ENCODE assay signal across 10 mouse cellular contexts in the genomic region with DNA sequence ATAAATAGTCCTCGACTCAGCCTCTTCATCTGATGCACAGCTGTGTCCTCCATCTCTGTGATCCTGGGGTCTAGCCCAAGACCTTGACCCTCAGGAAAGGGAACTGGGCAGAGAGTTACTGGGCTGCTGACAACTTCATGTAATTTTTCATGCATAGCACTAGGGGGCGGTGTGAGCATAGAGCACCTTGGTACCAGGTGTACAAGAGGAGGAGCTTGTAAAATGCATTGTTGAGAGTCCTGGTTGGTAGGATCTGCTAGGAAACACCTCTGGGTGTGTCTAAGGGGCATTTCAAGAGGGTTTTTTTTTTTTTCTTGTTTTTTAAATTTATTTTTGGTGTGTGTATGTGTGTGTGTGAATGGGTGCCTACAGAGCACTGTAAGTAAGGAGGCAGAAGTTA.
DNase-seq lines count a peak whose midpoint lies in the region; ATAC-seq and TF ChIP-seq lines count a peak whose summit lies in the region.
"Had no signal": no experiment of that assay in that cellular context is flagged by ENCODE, and none has a peak within 500 bp of the region (broad histone marks: within the 10 kb centered on the region; RNA-seq: fewer than 3 reads in every experiment).

No protein-coding gene starts in this region.

- peaks cover 8% of the 10 kb centered on the region for H3K27me3 ChIP-seq in G1E (ENCODE audit: insufficient read depth, low read length)
- no peaks in the 10 kb centered on the region for H3K27me3 ChIP-seq in embryonic facial prominence, embryonic 10.5 days (replicated peaks; ENCODE audit: low read depth, poor library complexity, severe bottlenecking)
- H3K27me3 ChIP-seq: liver, embryonic 15.5 days; stomach, embryonic 15.5 days had no signal

- no peak for ATAC-seq in G1E (ENCODE audit: extremely low read depth, insufficient number of reproducible peaks, low FRiP score, poor library complexity, severe bottlenecking)

- DNase-seq in kidney, postnatal 10 days = peak; percentile 30
- DNase-seq in kidney, adult 9 months = no peak
- peak; percentile 5 to 11 for DNase-seq in B cell, adult 2 months
- no peak for DNase-seq in G1E (ENCODE audit: low spot score)
- peak; percentile 37 for DNase-seq in embryonic facial prominence, embryonic 10.5 days (ENCODE audit: low spot score)
- peak; percentile 47 for DNase-seq in retina, adult 2 months (ENCODE audit: low read depth, low spot score)
- DNase-seq in layer of hippocampus, adult 11-12 months (ENCODE audit: low spot score) = no peak
- DNase-seq in urinary bladder, adult 18-20 months (ENCODE audit: low spot score in 2 of 2) = no peak

- H3K36me3 ChIP-seq in G1E (replicated peaks) = no peaks in the 10 kb centered on the region
- no peaks in the 10 kb centered on the region for H3K36me3 ChIP-seq in embryonic facial prominence, embryonic 10.5 days (replicated peaks)
- H3K36me3 ChIP-seq: liver, embryonic 15.5 days; stomach, embryonic 15.5 days had no signal

- peak; percentile 38; the same call in 1 of the 2 replicates for TF ChIP-seq CTCF in G1E (IDR thresholded peaks at IDR 0.05; ENCODE audit: low read depth, low read length)

- no peaks in the 10 kb centered on the region for H3K4me1 ChIP-seq in G1E (ENCODE audit: insufficient read depth, low read depth, low read length)
- peaks cover 6% of the 10 kb centered on the region for H3K4me1 ChIP-seq in embryonic facial prominence, embryonic 10.5 days
- H3K4me1 ChIP-seq: liver, embryonic 15.5 days; stomach, embryonic 15.5 days had no signal

- H3K27ac ChIP-seq in embryonic facial prominence, embryonic 10.5 days (replicated peaks) = no peak overlapping the region
- H3K27ac ChIP-seq: liver, embryonic 15.5 days; stomach, embryonic 15.5 days had no signal

- no peak overlapping the region for H3K4me3 ChIP-seq in G1E (ENCODE audit: low read depth, low read length)
- no peak overlapping the region for H3K4me3 ChIP-seq in embryonic facial prominence, embryonic 10.5 days
- H3K4me3 ChIP-seq: liver, embryonic 15.5 days; stomach, embryonic 15.5 days had no signal

- WGBS in embryonic facial prominence, embryonic 10.5 days = 11% methylated on average over 2 of the region's 2 CpGs

- H3K9me3 ChIP-seq in G1E (replicated peaks) = no peaks in the 10 kb centered on the region
- no peaks in the 10 kb centered on the region for H3K9me3 ChIP-seq in embryonic facial prominence, embryonic 10.5 days
- H3K9me3 ChIP-seq: liver, embryonic 15.5 days; stomach, embryonic 15.5 days had no signal

Comparison
In these comparisons a context has a peak if more than half of its experiments do, and no peak if none do; other contexts are left out.
1. DNase-seq: peak in kidney, postnatal 10 days (single experiment), B cell, adult 2 months (2 of 2), embryonic facial prominence, embryonic 10.5 days (single experiment) and retina, adult 2 months (single experiment); none in kidney, adult 9 months (single experiment), G1E (single experiment), layer of hippocampus, adult 11-12 months (single experiment) and urinary bladder, adult 18-20 months (0 of 2).